Mouse (Mus musculus) embryonic facial prominence, embryonic 14.5 days (tissue): ENCODE data around the gene Cdc42ep1. TPM values are rescaled to one million over a fixed set of nuclear protein-coding genes. Genes with fewer than 3 reads are reported as not detected.

Experiments
- ATAC-seq: fragments of 200-750 bp; cut with Nextera tagmentation; 2 replicates; pipeline ENCODE4 v1.8.0; 2017; ENCODE audit warnings: low read depth, moderate number of reproducible peaks, moderate TSS enrichment
- DNase-seq: peaks from one replicate; pipeline ENCODE4 v3.0.0-alpha.2; 2015; ENCODE audit warnings: low spot score
- H3K27ac ChIP-seq: fragments of 300-500 bp; sonication (generic); replicated peaks from 2 replicates; pipeline ENCODE4 v1.5.1; 2014; ENCODE audit warnings: low read depth, mild to moderate bottlenecking, low read length, moderate library complexity
- H3K27me3 ChIP-seq: fragments of 300-500 bp; sonication (generic); replicated peaks from 2 replicates; pipeline ENCODE4 v1.6.1; 2014; ENCODE audit warnings: low read length; ENCODE audit not compliant: control insufficient read depth, insufficient read depth
- H3K36me3 ChIP-seq: fragments of 300-500 bp; sonication (generic); 2 replicates; pipeline ENCODE4 v1.6.1; 2014; ENCODE audit warnings: low read length, mixed read lengths; ENCODE audit not compliant: control insufficient read depth, insufficient read depth
- H3K4me1 ChIP-seq: fragments of 300-500 bp; sonication (generic); 2 replicates; pipeline ENCODE4 v1.6.1; 2014; ENCODE audit warnings: antibody characterized with exemption, low read length; ENCODE audit not compliant: control insufficient read depth, insufficient read depth
- H3K4me2 ChIP-seq: fragments of 300-500 bp; sonication (generic); 2 replicates; pipeline ENCODE4 v1.6.1; 2014; ENCODE audit warnings: low read depth, mild to moderate bottlenecking, low read length, moderate library complexity, mixed read lengths
- H3K4me3 ChIP-seq: fragments of 300-500 bp; sonication (generic); 2 replicates; pipeline ENCODE4 v1.5.1; 2014; ENCODE audit warnings: low read depth, mild to moderate bottlenecking, low read length
- H3K9ac ChIP-seq: fragments of 300-500 bp; sonication (generic); 2 replicates; pipeline ENCODE4 v1.6.1; 2014; ENCODE audit warnings: low read depth, mild to moderate bottlenecking, low read length, moderate library complexity, mixed read lengths
- H3K9me3 ChIP-seq: fragments of 300-500 bp; sonication (generic); 2 replicates; pipeline ENCODE4 v1.6.1; 2016; ENCODE audit warnings: low read length; ENCODE audit not compliant: control insufficient read depth
- WGBS: fragments of 180-500 bp; shearing (Covaris S2); extraction: QIAGEN DNeasy Blood & Tissue Kit; methylation state at CpG from one replicate; pipeline ENCODE4 v1.1.7; 2014; 5-methylcytosine and 5-hydroxymethylcytosine counted together
- polyA plus RNA-seq: library from polyadenylated mRNA; unstranded; fragments of >200 nt; fragmentation: Nextera tagmentation; extraction: Ambion mirVana; gene quantifications from 2 replicates; pipeline ENCODE4 v1.2.1, GENCODE M21; 2014

Cdc42ep1 gene
- 30.8 and 36.1 TPM in 2 replicates for polyA plus RNA-seq

- DNase-seq = peak; percentile 71
Observed at GRCm38 (mm10) chr15:78842371-78843163, at the start of gene Cdc42ep1. Cdc42ep1 (plus strand) TSS chr15:78842624.

GRCm38 (mm10) chr15:78796196-78797059 lies 46.0 kb upstream of the Cdc42ep1 start:
- Histone ChIP-seq H3K9me3 (no peaks in the 10 kb centered on the region), H3K36me3 (no peaks in the 10 kb centered on the region), H3K4me2 (no peak overlapping the region), H3K9ac (no peak overlapping the region), H3K4me3 (no peak overlapping the region), H3K27ac (no peak overlapping the region), H3K4me1 (peaks cover 6% of the 10 kb centered on the region; the same call in 1 of the 2 replicates), H3K27me3 (peaks cover 9% of the 10 kb centered on the region; the same call in 1 of the 2 replicates)
- ATAC-seq (peak; percentile 53; the same call in 1 of the 2 replicates), DNase-seq (peak; percentile 42)
- 34% methylated on average over 25 of the region's 25 CpGs for WGBS

More at GRCm38 (mm10) chr15:78842371-78843163, at the start of gene Cdc42ep1:
- Histone ChIP-seq H3K27ac (peak within 1 kb of the TSS; percentile 88), H3K27me3 (no peaks in the 10 kb centered on the region; the same call in none of the 2 replicates), H3K4me3 (peak within 1 kb of the TSS; percentile 72), H3K4me1 (peaks cover 47% of the 10 kb centered on the region), H3K9me3 (no peaks in the 10 kb centered on the region), H3K4me2 (peak within 1 kb of the TSS; percentile 87), H3K9ac (peak within 1 kb of the TSS; percentile 81), H3K36me3 (peaks cover 7% of the 10 kb centered on the region; the same call in 1 of the 2 replicates)
- WGBS = 1% methylated on average over 40 of the region's 86 CpGs
- peak; percentile 79 for ATAC-seq

- 78% methylated on average over 8 of the region's 8 CpGs for WGBS
- H3K4me2 ChIP-seq = no peak overlapping the region
- no peak for DNase-seq
- H3K27me3 ChIP-seq = peaks cover 15% of the 10 kb centered on the region; the same call in 1 of the 2 replicates
- H3K9me3 ChIP-seq = no peaks in the 10 kb centered on the region
- H3K36me3 ChIP-seq = no peaks in the 10 kb centered on the region
- no peak overlapping the region for H3K9ac ChIP-seq
- H3K4me3 ChIP-seq = no peak overlapping the region
- no peak for ATAC-seq
- peaks cover 6% of the 10 kb centered on the region; the same call in 1 of the 2 replicates for H3K4me1 ChIP-seq
- no peak overlapping the region for H3K27ac ChIP-seq
Observed at GRCm38 (mm10) chr15:78797060-78797329, 45.4 kb upstream of the Cdc42ep1 start.

GRCm38 (mm10) chr15:78799029-78799428 lies 43.4 kb upstream of the Cdc42ep1 start:
- peaks cover 6% of the 10 kb centered on the region; the same call in 1 of the 2 replicates for H3K4me1 ChIP-seq
- peaks cover 34% of the 10 kb centered on the region for H3K27me3 ChIP-seq
- 0 out of 2 replicates have a peak overlapping the region, but pooled peaks have one; percentile 26 for H3K4me2 ChIP-seq

GRCm38 (mm10) chr15:78801571-78801970 lies 40.9 kb upstream of the Cdc42ep1 start:
- Histone ChIP-seq H3K36me3 (no peaks in the 10 kb centered on the region), H3K4me1 (peaks cover 2% of the 10 kb centered on the region; the same call in 1 of the 2 replicates), H3K9ac (peak overlapping the region; percentile 69; the same call in 1 of the 2 replicates), H3K4me3 (peak overlapping the region; percentile 63), H3K4me2 (peak overlapping the region; percentile 97), H3K27ac (no peak overlapping the region), H3K9me3 (no peaks in the 10 kb centered on the region), H3K27me3 (peaks cover 39% of the 10 kb centered on the region)
- no peak for ATAC-seq
- DNase-seq = no peak
- WGBS = 35% methylated on average over 9 of the region's 9 CpGs

More at GRCm38 (mm10) chr15:78799029-78799428, 43.4 kb upstream of the Cdc42ep1 start:
- Histone ChIP-seq H3K36me3 (no peaks in the 10 kb centered on the region), H3K9ac (no peak overlapping the region), H3K4me3 (no peak overlapping the region), H3K9me3 (no peaks in the 10 kb centered on the region), H3K27ac (no peak overlapping the region)
- DNase-seq = peak; percentile 69
- 36% methylated on average over 20 of the region's 21 CpGs for WGBS
- no peak for ATAC-seq

- DNase-seq (no peak), ATAC-seq (peak; percentile 38)
- H3K4me1 ChIP-seq = no peaks in the 10 kb centered on the region; the same call in 1 of the 2 replicates
- H3K36me3 ChIP-seq = no peaks in the 10 kb centered on the region
- 5% methylated on average over 36 of the region's 67 CpGs for WGBS
- H3K27ac ChIP-seq = no peak overlapping the region
- H3K4me2 ChIP-seq = peak overlapping the region; percentile 97
- H3K9me3 ChIP-seq = no peaks in the 10 kb centered on the region
- peak overlapping the region; percentile 63 for H3K4me3 ChIP-seq
- H3K27me3 ChIP-seq = peaks cover 39% of the 10 kb centered on the region
- H3K9ac ChIP-seq = peak overlapping the region; percentile 69
Observed at GRCm38 (mm10) chr15:78801971-78802741, 40.3 kb upstream of the Cdc42ep1 start.

- Histone ChIP-seq H3K9ac (peak within 1 kb of the TSS; percentile 69), H3K4me3 (peak within 1 kb of the TSS; percentile 63), H3K27ac (no peak within 1 kb of the TSS), H3K9me3 (no peaks in the 10 kb centered on the region), H3K4me1 (no peaks in the 10 kb centered on the region; the same call in 1 of the 2 replicates), H3K4me2 (peak within 1 kb of the TSS; percentile 97), H3K27me3 (peaks cover 39% of the 10 kb centered on the region), H3K36me3 (no peaks in the 10 kb centered on the region)
- WGBS = 4% methylated on average over 22 of the region's 70 CpGs
- DNase-seq (no peak), ATAC-seq (peak; percentile 76)
Observed at GRCm38 (mm10) chr15:78802776-78803391, 39.5 kb upstream of the Cdc42ep1 start, which contains the start of gene Card10. Card10 (minus strand) TSS chr15:78803042.
